Mouse (Mus musculus) gonadal fat pad, adult 2 months (tissue): ENCODE results near the gene Atp2a3. TPM values are rescaled to one million over a fixed set of nuclear protein-coding genes. Genes with fewer than 3 reads are reported as not detected.

Experiments
- DNase-seq: peaks from one replicate; pipeline ENCODE4 v3.0.0-alpha.2; 2012; ENCODE audit warnings: low read depth
- polyA plus RNA-seq: library from polyadenylated mRNA; depleted of rRNA; stranded (reverse); fragments of >200 nt; gene quantifications from 2 replicates; pipeline ENCODE4 v1.2.3, GENCODE M21; 2012; rRNA removed

The Atp2a3 gene
- 22.5 and 46.2 TPM in 2 replicates for polyA plus RNA-seq

DNA sequence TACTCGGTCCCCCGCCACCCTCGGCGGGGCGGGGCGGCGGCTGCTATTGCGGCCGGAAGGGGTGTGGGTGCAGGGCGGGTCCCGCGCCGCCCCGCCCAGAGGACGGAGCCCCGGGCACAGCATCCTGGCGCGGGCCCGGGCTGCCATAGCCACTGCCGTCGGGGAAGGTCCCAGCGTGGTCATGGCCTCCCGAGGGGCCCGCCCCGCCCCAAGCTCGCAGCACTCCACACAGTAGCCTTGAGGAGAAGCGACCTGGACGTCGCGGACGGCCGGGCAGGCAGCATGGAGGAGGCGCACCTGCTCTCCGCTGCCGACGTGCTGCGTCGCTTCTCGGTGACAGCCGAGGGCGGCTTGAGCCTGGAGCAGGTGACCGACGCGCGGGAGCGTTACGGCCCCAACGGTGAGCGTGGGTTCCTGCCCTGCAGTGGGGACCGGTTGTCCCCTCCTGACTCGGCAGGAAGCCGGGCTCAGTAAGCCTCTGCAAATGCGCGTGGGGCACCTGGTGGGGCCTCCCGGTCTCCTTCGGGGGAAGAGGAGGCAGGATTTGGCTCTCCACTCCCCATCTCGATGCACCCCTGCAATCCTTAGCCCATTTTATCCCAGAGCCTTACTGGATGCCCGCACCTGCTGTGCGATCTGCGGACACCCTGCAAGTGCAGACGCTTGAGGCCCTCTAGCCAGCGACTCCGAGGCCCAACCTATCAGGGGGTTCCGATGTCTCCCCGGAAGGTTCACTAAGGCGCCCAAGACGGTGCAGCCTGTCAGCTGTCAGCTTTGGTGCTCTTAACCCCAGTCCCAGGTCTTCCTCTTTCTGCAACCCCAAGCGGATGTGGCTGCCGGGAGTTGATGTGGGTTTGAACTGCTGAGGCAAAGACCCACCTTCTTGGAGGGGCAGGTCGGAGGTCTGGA lies at the start of gene Atp2a3:
Atp2a3 (plus strand) TSS at position 98 of the 909 bp plus-strand sequence.
- no peak for DNase-seq

DNA sequence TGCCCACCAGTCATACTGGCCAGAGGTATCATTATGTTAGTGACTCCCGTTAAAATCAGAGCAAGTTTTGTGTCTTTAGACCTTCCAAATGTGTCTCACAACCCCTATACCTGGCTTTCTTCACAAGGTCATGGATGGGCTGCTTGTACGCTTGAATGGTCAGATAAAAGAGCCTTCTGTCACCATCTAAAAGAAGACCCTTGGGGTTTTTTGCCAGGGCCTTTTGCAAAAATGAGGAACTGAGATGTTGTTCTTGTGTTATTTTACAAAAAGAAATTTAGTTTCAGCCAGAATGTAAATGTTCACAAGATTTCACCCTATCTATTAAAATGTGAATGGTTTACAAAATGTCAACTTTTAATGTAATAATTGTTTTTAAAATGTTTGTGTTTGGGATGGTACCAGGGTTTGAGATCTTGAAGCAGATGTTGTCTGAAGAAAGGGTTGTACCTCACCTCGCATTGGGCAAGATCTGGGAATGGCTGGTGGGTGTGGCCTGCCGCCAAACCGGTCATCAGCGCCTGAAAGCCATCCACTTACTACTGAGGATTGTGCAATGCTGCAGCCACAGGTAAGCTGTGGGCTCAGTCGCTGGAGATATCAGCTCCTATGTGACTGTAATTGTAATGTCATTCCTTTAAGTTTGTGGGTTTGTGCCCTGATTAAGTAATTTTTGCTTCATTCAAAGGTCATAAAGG lies 43.5 kb upstream of the Atp2a3 start:
- peak; percentile 42 for DNase-seq

DNA sequence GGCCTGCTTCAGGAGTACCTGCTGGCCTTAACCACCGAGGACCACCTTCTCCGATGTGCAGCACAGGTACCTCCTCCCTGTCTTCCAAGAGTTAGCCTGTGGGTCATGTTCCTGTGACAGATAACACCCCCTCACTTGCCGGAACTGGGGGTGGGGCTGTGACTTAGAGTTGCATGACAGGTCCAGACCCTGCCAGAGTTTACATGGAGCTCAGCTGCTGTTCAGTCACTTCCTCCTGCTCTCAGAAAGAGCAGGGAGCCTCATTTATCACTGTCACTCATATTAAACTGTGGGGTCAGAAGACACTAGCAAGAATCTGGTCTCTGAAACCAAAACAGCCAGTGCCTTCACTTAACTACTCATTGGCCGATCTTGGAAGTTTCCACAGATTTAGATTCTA lies 37.9 kb upstream of the Atp2a3 start:
- peak; percentile 34 for DNase-seq

DNA sequence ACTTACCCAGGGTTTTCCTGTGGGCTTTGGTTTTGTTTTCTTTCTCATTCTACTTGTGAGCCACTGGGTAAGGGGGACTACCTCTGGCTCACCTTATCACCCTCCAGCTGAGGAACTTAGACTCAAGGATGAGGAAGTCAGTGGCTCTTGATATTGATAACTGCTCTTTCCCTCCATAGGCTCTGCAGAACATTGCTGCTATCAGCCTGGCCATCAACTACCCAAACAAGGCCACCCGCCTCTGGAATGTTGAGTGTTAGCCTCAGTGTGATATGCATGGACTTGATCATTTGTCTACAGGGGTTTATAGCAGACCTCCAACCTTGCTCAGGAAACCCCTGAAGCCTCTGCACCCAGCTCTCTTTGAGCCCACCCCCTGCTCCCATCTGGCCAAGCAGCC lies 36.5 kb upstream of the Atp2a3 start:
- DNase-seq = no peak

- peak; percentile 59 for DNase-seq
Observed at GRCm38 (mm10) chr11:72925067-72925466, 35.9 kb upstream of the Atp2a3 start.

GRCm38 (mm10) chr11:72926226-72926890 lies 34.6 kb upstream of the Atp2a3 start:
- DNase-seq = no peak

GRCm38 (mm10) chr11:72928516-72928915 lies 32.5 kb upstream of the Atp2a3 start:
- DNase-seq = no peak

DNA sequence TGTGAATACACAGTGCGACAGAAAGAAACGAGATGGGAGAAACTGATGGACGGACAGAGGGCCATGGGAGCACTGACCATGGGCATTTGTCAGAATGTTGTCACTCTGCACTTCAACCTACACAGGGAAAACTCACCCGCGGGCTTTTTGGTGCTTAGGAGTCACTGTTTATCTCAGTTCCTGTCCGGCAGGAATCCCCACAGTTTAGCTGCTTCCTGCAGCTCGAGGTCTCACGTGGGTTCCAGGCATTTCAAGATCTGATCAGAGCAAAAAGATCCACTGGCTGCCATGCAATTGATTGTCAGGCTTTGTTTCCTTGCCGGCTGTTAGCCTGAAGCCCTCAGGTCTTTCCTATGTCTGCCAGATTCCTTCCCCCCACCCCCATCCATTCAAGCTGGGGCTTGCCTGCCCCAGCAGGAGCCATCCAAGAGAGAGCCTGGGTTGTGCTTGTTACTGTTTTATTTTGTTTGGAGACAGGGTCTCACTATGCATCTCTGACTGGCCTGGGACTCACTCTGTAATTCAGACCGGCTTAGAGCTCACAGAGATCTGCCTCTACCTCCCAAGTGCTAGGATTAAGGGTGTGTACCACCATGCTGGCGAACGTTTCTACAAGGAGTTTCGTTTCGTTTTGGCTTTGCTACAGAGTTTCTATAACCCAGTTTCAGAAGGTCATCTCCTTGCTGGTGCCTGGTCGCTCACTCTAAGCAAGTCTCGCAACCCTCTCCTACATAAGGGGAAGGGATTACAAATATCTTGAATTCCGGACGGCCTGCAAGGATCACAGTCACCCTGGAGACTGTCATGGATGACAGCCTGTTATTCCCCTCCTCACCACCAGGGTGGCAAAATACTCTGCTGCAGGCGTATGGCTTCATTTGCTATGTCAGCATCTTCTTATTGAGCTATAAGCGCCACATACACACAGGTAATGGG lies 20.5 kb upstream of the Atp2a3 start:
- no peak for DNase-seq

DNA sequence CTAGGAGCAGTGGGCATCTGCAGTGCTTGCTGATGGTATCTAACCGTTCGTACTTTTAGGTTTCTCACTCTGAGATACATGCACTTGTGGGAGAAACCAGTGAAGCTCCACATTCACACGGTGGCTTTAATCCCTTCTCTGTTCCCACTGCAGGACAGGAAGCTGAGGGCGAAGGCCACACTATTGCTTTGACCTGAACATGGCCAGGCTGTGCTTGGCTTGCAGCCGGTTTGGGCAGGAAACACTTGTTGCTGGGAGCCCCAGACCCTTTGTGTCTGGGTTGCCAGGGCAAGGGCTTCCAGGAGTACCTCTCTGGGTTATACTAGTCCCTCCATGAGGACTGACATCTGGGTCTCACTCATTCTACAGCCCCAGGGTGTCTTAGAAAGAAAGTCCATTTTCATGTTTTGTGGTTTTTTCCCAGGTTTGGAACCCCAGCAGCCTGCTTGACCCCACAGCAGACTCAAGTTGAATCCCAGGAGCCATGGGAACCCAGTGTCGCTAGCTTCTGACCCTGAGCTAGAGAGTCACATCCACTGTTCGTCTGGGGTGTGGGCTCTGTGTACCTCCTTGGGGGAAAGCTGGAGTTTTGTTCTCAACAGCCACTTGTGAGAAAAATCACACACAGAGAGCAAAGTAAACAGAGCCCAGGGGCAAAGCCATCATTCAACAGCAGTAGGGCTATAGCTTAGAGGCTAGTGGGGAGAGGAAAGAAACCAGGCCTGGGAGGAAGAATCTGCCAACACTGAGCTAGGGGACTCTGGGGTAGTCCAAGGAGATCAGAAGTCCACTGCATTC lies 15.8 kb upstream of the Atp2a3 start:
- no peak for DNase-seq

DNA sequence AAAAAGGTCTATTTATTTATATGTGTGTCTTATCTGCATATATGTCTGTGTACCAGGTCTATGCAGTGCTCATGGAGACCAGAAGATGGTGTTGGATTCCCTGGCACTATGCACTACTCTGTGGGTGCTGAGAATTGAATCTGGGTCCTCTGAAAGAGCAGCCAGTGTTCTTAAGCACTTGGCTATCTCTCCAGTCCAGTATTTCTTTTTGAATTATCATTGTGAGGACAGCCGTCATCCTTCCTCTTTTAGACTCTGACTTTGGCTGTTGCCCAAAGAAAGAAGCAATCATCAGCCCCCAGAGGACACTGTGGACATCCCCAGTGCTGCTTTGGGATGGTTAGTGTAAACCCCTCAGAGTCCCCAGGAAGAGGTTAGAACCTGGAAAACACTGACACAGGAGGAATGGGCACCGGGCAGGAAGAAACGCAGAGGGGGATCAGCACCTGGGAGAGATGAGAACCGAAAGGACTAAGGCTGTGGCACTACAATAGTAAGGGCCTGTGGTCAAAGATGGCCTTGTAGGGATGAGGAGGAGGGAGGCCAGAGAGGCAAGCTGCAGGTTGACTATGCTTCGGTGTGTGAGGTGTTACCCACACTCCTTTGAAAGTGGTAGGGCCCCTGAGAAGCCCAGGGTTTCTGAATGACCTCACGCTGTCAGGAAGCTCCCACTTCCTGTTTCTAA lies 15.0 kb upstream of the Atp2a3 start:
- no peak for DNase-seq

DNA sequence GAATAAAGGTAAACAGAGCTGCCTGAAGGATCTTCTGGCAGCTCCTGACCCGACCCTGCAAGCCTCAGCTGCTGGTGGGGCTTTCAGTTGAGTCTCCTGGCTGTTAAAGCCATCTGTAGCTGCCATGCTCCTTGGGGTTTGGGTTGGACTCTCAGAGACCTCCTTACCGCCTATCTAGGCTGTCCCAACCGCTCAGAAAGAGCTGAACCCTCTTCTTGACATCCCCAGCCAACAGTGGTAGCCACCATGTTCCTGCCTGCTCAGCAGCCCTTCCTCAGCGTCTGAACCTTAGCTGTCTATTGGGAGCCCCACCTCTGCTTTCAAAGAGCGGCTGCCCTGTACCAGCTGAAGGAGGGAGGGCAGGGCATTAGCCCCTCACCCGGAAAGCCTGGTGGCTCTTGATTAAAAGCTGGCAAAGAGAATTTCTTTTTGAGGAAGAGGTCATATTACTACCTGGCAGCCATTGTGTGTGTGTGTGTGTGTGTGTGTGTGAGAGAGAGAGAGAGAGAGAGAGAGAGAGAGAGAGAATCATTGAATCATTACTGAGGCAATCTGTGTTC lies 14.3 kb upstream of the Atp2a3 start:
- no peak for DNase-seq

DNA sequence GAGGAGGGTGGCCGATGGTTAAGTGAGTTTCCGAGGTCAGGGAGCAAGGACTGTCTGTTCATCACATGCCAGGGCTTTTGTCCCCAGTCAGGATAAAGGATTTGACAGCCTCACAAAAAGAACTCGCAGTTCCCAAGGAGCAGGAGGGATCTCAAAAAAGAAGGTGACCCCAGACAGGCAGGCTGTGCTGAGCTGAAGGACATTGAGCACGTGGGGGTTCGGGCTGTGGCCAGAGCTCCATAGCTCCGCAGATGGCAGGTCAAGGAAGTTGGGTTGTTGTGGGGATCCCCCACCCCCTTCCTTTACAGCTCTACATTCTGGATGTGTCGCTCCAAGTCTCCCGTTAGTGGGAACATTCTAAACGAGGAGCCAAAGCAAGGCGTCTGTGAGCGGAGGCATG lies 13.1 kb upstream of the Atp2a3 start:
- DNase-seq = no peak

DNA sequence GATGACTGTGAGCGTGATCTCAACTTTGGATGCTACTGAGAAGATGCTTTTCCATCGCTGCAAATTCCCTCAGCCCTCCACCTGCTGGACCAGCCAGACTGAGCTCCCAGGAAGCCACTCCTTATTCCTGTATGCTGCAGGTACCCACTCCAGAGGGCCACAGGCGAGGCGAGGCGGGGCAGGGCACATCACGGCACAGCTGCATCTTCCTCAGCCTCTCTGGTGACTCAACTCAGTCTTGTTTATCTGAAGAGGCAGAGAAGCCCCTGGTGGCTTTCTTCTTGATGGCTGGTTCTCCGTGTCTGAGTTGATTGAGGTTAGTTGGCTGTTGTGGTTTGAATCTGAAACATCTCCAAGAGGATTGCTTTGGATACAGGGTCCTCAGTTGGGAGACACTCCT lies 12.7 kb upstream of the Atp2a3 start:
- DNase-seq = no peak

DNA sequence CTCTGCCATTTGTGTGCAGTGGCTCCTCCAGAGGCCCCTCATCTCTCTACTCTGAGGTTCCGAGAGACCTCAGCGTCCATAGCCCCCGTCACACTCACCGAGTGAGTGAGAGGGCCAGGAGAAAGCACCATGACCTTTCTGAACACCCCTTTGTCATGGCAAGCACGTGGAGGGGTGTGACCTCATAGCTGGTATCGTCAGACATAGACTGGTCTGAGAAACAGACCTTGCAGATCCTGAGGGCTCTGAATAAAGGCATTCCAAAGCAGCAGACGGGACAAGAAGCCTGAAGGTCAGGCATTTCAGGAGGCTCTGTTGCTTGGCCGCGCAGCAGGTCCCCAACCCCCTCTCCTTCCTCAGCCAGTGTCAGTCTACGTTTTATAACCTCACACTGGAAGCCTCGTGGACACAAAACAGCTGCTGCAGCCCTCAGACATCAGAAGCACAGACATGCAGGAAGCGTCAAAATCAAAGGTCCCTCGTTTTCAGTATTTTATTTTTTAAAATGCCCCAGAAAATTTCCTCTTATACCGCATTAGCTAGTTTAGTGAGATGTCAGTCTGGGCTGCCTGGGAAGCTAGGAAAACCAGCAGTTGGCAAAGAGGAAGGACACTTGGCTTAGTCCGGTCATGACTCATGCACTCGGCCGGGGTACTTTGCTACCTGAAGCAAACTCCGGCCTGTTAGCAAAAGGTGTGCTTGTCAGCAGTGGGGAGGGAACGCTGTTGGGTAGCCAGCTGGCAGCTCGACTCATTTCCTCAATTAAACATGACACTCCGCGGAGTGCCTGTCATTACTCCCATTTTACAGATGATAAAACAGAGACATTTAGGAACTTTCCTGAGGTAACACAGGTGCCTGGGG lies 9.6 kb upstream of the Atp2a3 start:
- peak; percentile 57 for DNase-seq

DNA sequence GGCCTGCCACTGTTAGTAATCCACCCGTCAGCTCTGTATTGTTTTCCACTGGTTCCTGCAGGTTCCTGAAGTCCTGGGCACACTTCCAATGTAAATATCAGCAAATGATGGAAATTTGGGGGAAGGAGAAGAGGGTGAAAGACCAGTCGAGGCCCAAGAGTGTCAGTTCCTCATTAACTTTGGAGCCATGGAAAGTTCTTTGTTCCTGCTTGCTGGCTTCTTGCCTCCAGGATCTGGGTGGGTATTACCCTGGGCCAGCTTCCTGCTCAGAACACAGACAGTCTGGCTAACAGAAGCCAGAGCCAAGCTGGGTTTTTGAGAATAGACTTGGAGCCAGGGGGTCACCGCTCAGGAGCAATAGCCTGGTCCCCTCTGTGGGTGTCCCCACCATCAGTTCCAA lies 8.7 kb upstream of the Atp2a3 start:
- peak; percentile 47 for DNase-seq

DNA sequence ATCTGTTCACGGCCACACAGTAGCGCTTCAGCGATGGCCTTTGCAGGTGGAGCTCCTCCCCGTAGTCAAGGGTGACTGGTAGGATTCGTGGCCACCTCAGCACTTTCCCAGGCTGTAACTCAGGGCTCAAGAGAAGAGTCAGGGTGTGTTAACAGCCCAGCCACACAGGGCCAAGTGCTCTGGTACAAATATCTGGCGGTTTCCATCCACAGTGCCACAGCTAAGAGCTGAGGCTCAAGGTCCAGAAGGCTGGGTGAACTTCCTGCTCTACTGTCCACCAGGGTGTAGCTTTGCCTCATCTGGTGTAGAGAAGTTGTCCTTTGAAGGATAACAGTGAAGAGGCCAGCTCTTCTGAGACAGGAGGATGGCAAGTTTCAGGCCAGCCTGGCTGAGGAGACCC lies 8.3 kb upstream of the Atp2a3 start:
- no peak for DNase-seq

DNA sequence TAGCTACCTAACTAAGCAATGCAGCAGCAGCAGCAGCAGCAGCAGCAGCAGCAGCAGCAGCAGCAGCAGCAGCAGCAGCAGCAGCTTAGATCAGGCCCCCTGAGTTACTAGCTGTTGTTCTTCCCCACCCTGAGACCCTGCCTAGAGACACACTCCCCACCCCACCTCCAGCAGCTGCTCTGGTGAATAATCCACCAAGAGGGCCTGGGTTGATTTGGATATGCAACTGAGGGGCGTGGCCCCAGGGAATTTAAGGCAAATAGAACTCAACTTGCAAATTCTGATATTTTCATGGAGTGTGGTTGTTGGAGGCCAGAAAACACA lies 7.9 kb upstream of the Atp2a3 start:
- DNase-seq = no peak

- no peak for DNase-seq
Observed at GRCm38 (mm10) chr11:72953440-72954151, 7.4 kb upstream of the Atp2a3 start.
